Mouse (Mus musculus) ES-Bruce4 (cell line): Measurements from ENCODE around the gene Cdcp2.

Experiments
- CTCF ChIP-seq: IDR thresholded peaks from one replicate; pipeline ENCODE4 v1.8.1; 2011; ENCODE audit warnings: low read depth, low read length
- EP300 ChIP-seq: IDR thresholded peaks from 2 replicates; pipeline ENCODE4 v1.6.1; 2011; ENCODE audit warnings: low read depth, low read length; ENCODE audit not compliant: insufficient read depth
- POLR2A ChIP-seq: IDR thresholded peaks from one replicate; pipeline ENCODE4 v1.8.1; 2011; ENCODE audit warnings: low read length; ENCODE audit not compliant: insufficient read depth

GRCm38 (mm10) chr4:107084858-107085257 is 11.8 kb upstream of the Cdcp2 start:
- TF ChIP-seq CTCF: no peak
- TF ChIP-seq EP300: no peak
- TF ChIP-seq POLR2A: no peak
